Mouse (Mus musculus): ENCODE results near the gene Slc26a8.

GRCm38 (mm10) chr17:28626937-28627336 is 63.1 kb downstream of the Slc26a8 start:
- no peak for TF ChIP-seq POLR2A (IDR thresholded peaks at IDR 0.05; ENCODE audit: extremely low read depth, insufficient read depth, low read length)
- TF ChIP-seq CTCF (IDR thresholded peaks at IDR 0.05; ENCODE audit: extremely low read depth, insufficient read depth, low read length): no peak
